Mouse (Mus musculus): ENCODE results near the gene 9530003J23Rik.

GRCm38 (mm10) chr10:117225094-117225493, 13.4 kb downstream of the 9530003J23Rik start:
- TF ChIP-seq CTCF (conservative IDR thresholded peaks at IDR 0.05; ENCODE audit: low read length) (no peak; the same call in 1 of the 2 replicates), POU5F1 (IDR thresholded peaks at IDR 0.05; ENCODE audit: borderline replicate concordance, low read length) (no peak), NANOG (IDR thresholded peaks at IDR 0.05; ENCODE audit: borderline replicate concordance, low read length) (no peak)

Measured in E14TG2a.4 (cell line).